Mouse (Mus musculus): ENCODE measurements around the gene Adarb2. TPM values are rescaled to one million over a fixed set of nuclear protein-coding genes. Genes with fewer than 3 reads are reported as not detected.

The Adarb2 gene
- total and polyA plus RNA-seq, 3 experiments = 0.42 to 0.57 TPM; not detected in 1

DNA sequence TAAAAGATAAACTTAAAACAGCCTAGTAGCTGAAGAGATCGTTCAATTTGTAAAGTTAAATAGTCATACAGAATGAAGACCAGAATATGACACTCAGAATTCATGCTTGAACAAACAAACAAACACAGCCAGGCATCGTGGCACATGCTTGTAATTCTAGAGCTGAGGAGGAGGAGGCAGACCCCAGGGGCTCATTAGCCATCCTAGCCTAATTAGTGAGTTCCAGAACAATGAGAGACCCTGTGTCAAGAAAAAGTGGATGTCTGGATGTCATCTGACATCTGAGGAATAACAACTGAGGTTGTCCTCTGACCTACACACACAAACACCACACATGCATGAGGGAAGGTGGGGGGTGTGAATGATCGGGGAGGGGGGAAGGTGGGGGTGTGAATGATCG is 498.3 kb downstream of the Adarb2 start:
- Histone ChIP-seq H3K9me3 (replicated peaks; ENCODE audit: insufficient read depth, low read length) (no peaks in the 10 kb centered on the region), H3K9ac (ENCODE audit: control insufficient read depth, low read depth, low read length, poor library complexity, severe bottlenecking) (no peak overlapping the region), H3K4me3 (ENCODE audit: control insufficient read depth in 1 of 2, insufficient read depth in 1 of 2, low read depth in 2 of 2, low read length in 2 of 2) (no peak overlapping the region), H3K36me3 (ENCODE audit: control insufficient read depth in 1 of 2, insufficient read depth in 2 of 2, low read length in 2 of 2) (no peaks in the 10 kb centered on the region), H3K27me3 (ENCODE audit: control insufficient read depth in 1 of 2, insufficient read depth in 2 of 2, low read length in 2 of 2) (no peaks in the 10 kb centered on the region; a peak in 1 of 4 replicates), H3K27ac (ENCODE audit: control insufficient read depth, low read depth, low read length) (no peak overlapping the region), H3K4me1 (ENCODE audit: control insufficient read depth in 1 of 2, insufficient read depth in 2 of 2, low read length in 2 of 2) (no peaks in the 10 kb centered on the region), H3K79me2 (ENCODE audit: control insufficient read depth, insufficient read depth, low read length, poor library complexity) (no peaks in the 10 kb centered on the region)
- TF ChIP-seq UBTF (IDR thresholded peaks at IDR 0.05; ENCODE audit: borderline replicate concordance, insufficient read depth, low read depth, low read length) = no peak
- no peak for TF ChIP-seq CTCF (IDR thresholded peaks at IDR 0.05 in 2 of 3, conservative IDR thresholded peaks at IDR 0.05 in 1 of 3; ENCODE audit: control insufficient read depth in 1 of 3, insufficient read depth in 1 of 3, low read depth in 2 of 3, low read length in 3 of 3, poor library complexity in 1 of 3, severe bottlenecking in 1 of 3)
- TF ChIP-seq MAFK (IDR thresholded peaks at IDR 0.05; ENCODE audit: borderline replicate concordance, low read depth, low read length) = no peak
- no peak for TF ChIP-seq TCF12 (IDR thresholded peaks at IDR 0.05; ENCODE audit: low read depth, low read length)
- TF ChIP-seq ZMIZ1 (IDR thresholded peaks at IDR 0.05; ENCODE audit: low read depth, low read length) = no peak
- no peak for TF ChIP-seq ELF1 (IDR thresholded peaks at IDR 0.05; ENCODE audit: low read depth, low read length)
- no peak for TF ChIP-seq KAT2A (conservative IDR thresholded peaks at IDR 0.05; ENCODE audit: low read depth, low read length)
- TF ChIP-seq POLR2A (IDR thresholded peaks at IDR 0.05; ENCODE audit: control insufficient read depth in 1 of 2, insufficient read depth in 1 of 2, low read depth in 1 of 2, low read length in 2 of 2, poor library complexity in 1 of 2) = no peak
- TF ChIP-seq ETS1 (IDR thresholded peaks at IDR 0.05; ENCODE audit: low read depth, low read length) = no peak
- no peak for TF ChIP-seq GABPA (IDR thresholded peaks at IDR 0.05; ENCODE audit: low read depth, low read length)
- no peak for TF ChIP-seq ZNF384 (IDR thresholded peaks at IDR 0.05; ENCODE audit: low read depth, low read length)
- no peak for TF ChIP-seq ZKSCAN1 (IDR thresholded peaks at IDR 0.05; ENCODE audit: low read depth, low read length)
- no peak for TF ChIP-seq JUND (IDR thresholded peaks at IDR 0.05; ENCODE audit: low read depth, low read length)
- TF ChIP-seq EP300 (IDR thresholded peaks at IDR 0.05; ENCODE audit: low read depth in 1 of 2, low read length in 2 of 2) = no peak
- no peak for TF ChIP-seq E2F4 (IDR thresholded peaks at IDR 0.05; ENCODE audit: borderline replicate concordance, low read depth, low read length)
- TF ChIP-seq HCFC1 (IDR thresholded peaks at IDR 0.05; ENCODE audit: low read depth, low read length) = no peak
- TF ChIP-seq CHD1 (IDR thresholded peaks at IDR 0.05; ENCODE audit: low read depth, low read length) = no peak
- no peak for TF ChIP-seq MXI1 (IDR thresholded peaks at IDR 0.05; ENCODE audit: low read depth, low read length)
- no peak for DNase-seq (ENCODE audit: low read depth, low spot score)

DNA sequence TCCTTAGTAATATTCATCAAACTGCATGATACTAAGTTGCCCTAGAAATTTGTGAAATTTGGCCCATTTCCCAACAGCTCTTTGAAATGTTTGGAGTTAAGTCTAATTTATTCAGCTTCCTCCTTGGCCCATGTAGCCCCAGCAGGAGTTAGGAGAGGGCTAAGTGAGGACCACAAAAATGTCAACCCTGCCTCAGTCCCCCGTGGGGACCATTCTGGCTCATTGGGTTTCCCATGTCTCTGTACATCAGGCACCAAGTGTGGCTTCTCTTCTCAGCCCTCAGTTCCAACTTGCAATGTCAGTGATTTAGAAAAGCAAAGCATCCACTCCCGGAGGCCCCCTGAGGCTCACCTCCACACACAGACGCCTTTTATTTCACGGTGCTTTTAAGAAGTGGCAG is 502.6 kb downstream of the Adarb2 start:
- no peaks in the 10 kb centered on the region for H3K36me3 ChIP-seq (ENCODE audit: control insufficient read depth in 1 of 2, insufficient read depth in 2 of 2, low read length in 2 of 2)
- no peaks in the 10 kb centered on the region for H3K9me3 ChIP-seq (replicated peaks; ENCODE audit: insufficient read depth, low read length)
- H3K27ac ChIP-seq (ENCODE audit: control insufficient read depth, low read depth, low read length) = no peak overlapping the region
- no peaks in the 10 kb centered on the region for H3K27me3 ChIP-seq (ENCODE audit: control insufficient read depth in 1 of 2, insufficient read depth in 2 of 2, low read length in 2 of 2)
- no peaks in the 10 kb centered on the region for H3K4me1 ChIP-seq (ENCODE audit: control insufficient read depth in 1 of 2, insufficient read depth in 2 of 2, low read length in 2 of 2)
- no peak for TF ChIP-seq SMC3 (IDR thresholded peaks at IDR 0.05; ENCODE audit: low read depth, low read length)
- no peak for TF ChIP-seq ZNF384 (IDR thresholded peaks at IDR 0.05; ENCODE audit: low read depth, low read length)
- no peak for TF ChIP-seq NRF1 (IDR thresholded peaks at IDR 0.05; ENCODE audit: insufficient read depth, low read depth, low read length, poor library complexity, severe bottlenecking)
- no peak for TF ChIP-seq BHLHE40 (IDR thresholded peaks at IDR 0.05; ENCODE audit: borderline replicate concordance, low read depth, low read length)
- TF ChIP-seq MAX (IDR thresholded peaks at IDR 0.05; ENCODE audit: low read length) = no peak
- TF ChIP-seq RAD21 (IDR thresholded peaks at IDR 0.05; ENCODE audit: low read depth, low read length) = no peak
- TF ChIP-seq ZC3H11A (IDR thresholded peaks at IDR 0.05; ENCODE audit: low read depth, low read length) = no peak
- TF ChIP-seq ZMIZ1 (IDR thresholded peaks at IDR 0.05; ENCODE audit: low read depth, low read length) = no peak
- no peak for TF ChIP-seq KAT2A (conservative IDR thresholded peaks at IDR 0.05; ENCODE audit: low read depth, low read length)
- no peak for TF ChIP-seq E2F4 (IDR thresholded peaks at IDR 0.05; ENCODE audit: borderline replicate concordance, low read depth, low read length)
- no peaks in the 10 kb centered on the region for H3K79me2 ChIP-seq (ENCODE audit: control insufficient read depth, insufficient read depth, low read length, poor library complexity)
- H3K9ac ChIP-seq (ENCODE audit: control insufficient read depth, low read depth, low read length, poor library complexity, severe bottlenecking) = no peak overlapping the region
- no peak overlapping the region for H3K4me3 ChIP-seq (ENCODE audit: control insufficient read depth in 1 of 2, insufficient read depth in 1 of 2, low read depth in 2 of 2, low read length in 2 of 2)
- DNase-seq (ENCODE audit: low read depth, low spot score) = no peak
